Comparison of ENCODE assay signal across 9 mouse cellular contexts in the genomic region with DNA sequence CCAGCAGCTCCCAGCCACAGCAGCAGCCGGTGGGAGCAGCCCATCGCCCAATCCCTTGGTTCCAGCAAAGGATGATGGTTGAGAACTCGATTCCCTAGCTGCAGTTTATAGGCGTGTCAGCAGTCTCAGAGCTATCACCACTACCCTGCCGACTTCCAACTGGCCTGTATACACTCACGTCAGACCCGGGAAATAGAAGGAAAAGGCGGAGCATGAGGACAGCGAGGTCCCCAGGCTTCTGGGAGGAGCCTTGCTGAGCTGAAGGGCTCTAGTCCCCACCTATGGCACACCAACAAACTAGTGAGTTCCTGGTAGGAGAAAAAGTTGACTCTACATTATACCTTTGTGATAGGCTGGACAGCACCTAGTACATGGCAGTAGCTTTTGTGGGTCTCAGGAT. TPM values are rescaled to one million over a fixed set of nuclear protein-coding genes. Genes with fewer than 3 reads are reported as not detected.
A peak's percentile ranks its signal among the peaks of the same experiment; 100 is the strongest.
DNase-seq lines count a peak whose midpoint lies in the region; ATAC-seq lines count a peak whose summit lies in the region.
"Had no signal": no experiment of that assay in that cellular context is flagged by ENCODE, and none has a peak within 500 bp of the region (broad histone marks: within the 10 kb centered on the region; RNA-seq: fewer than 3 reads in every experiment).

Ltk (minus strand) TSS at position 181 of the 400 bp plus-strand sequence.

- no peak within 1 kb of the TSS for H3K27ac ChIP-seq in forebrain, embryonic 13.5 days
- no peak within 1 kb of the TSS for H3K27ac ChIP-seq in forebrain, embryonic 16.5 days (ENCODE audit: low read length)
- no peak within 1 kb of the TSS for H3K27ac ChIP-seq in embryonic facial prominence, embryonic 12.5 days
- no peak within 1 kb of the TSS for H3K27ac ChIP-seq in limb, embryonic 15.5 days

- H3K9me3 ChIP-seq in forebrain, embryonic 13.5 days (replicated peaks) = no peaks in the 10 kb centered on the region
- no peaks in the 10 kb centered on the region for H3K9me3 ChIP-seq in forebrain, embryonic 16.5 days (ENCODE audit: control insufficient read depth, low read length)
- H3K9me3 ChIP-seq in embryonic facial prominence, embryonic 12.5 days = no peaks in the 10 kb centered on the region
- H3K9me3 ChIP-seq in limb, embryonic 15.5 days = no peaks in the 10 kb centered on the region

- intact Hi-C loops in left cerebral cortex, postnatal 4 days (cut with DNase I) = no loop called here

- H3K4me1 ChIP-seq in forebrain, embryonic 13.5 days = peaks cover 14% of the 10 kb centered on the region
- H3K4me1 ChIP-seq in forebrain, embryonic 16.5 days (replicated peaks; ENCODE audit: control insufficient read depth, insufficient read depth, low read length) = peaks cover 14% of the 10 kb centered on the region
- H3K4me1 ChIP-seq in embryonic facial prominence, embryonic 12.5 days = peaks cover 16% of the 10 kb centered on the region; the same call in 1 of the 2 replicates
- H3K4me1 ChIP-seq in limb, embryonic 15.5 days = peaks cover 17% of the 10 kb centered on the region

- ATAC-seq in forebrain, embryonic 13.5 days = no peak
- ATAC-seq in forebrain, embryonic 16.5 days = no peak
- no peak for ATAC-seq in embryonic facial prominence, embryonic 12.5 days (ENCODE audit: insufficient number of reproducible peaks, insufficient read depth, low FRiP score, low TSS enrichment)
- ATAC-seq in limb, embryonic 15.5 days (ENCODE audit: insufficient number of reproducible peaks, low FRiP score, low TSS enrichment, low read depth) = no peak

- WGBS in forebrain, embryonic 13.5 days = 18% methylated on average over 9 of the region's 9 CpGs
- 16% methylated on average over 9 of the region's 9 CpGs for WGBS in forebrain, embryonic 16.5 days
- WGBS in embryonic facial prominence, embryonic 12.5 days = 11% methylated on average over 9 of the region's 9 CpGs
- 7% methylated on average over 9 of the region's 9 CpGs for WGBS in limb, embryonic 15.5 days

- 0 out of 2 replicates have a peak within 1 kb of the TSS, but pooled peaks have one; percentile 62 for H3K4me3 ChIP-seq in forebrain, embryonic 13.5 days
- no peak within 1 kb of the TSS for H3K4me3 ChIP-seq in forebrain, embryonic 16.5 days (replicated peaks; ENCODE audit: low read length)
- H3K4me3 ChIP-seq in embryonic facial prominence, embryonic 12.5 days = no peak within 1 kb of the TSS
- peak within 1 kb of the TSS; percentile 55; the same call in 1 of the 2 replicates for H3K4me3 ChIP-seq in limb, embryonic 15.5 days

- H3K4me2 ChIP-seq in forebrain, embryonic 13.5 days = peak within 1 kb of the TSS; percentile 98; the same call in 1 of the 2 replicates
- no peak within 1 kb of the TSS for H3K4me2 ChIP-seq in forebrain, embryonic 16.5 days (ENCODE audit: low read length)
- 0 out of 2 replicates have a peak within 1 kb of the TSS, but pooled peaks have one; percentile 100 for H3K4me2 ChIP-seq in embryonic facial prominence, embryonic 12.5 days (replicated peaks)
- H3K4me2 ChIP-seq in limb, embryonic 15.5 days = no peak within 1 kb of the TSS

- peaks cover 21% of the 10 kb centered on the region for H3K36me3 ChIP-seq in forebrain, embryonic 13.5 days (ENCODE audit: poor library complexity, severe bottlenecking)
- 0 out of 2 replicates have a peak, but pooled peaks cover 4% of the 10 kb centered on the region for H3K36me3 ChIP-seq in forebrain, embryonic 16.5 days (ENCODE audit: control insufficient read depth, insufficient read depth)
- H3K36me3 ChIP-seq in embryonic facial prominence, embryonic 12.5 days = peaks cover 17% of the 10 kb centered on the region
- peaks cover 17% of the 10 kb centered on the region for H3K36me3 ChIP-seq in limb, embryonic 15.5 days

- no peak within 1 kb of the TSS for H3K9ac ChIP-seq in forebrain, embryonic 13.5 days
- H3K9ac ChIP-seq in forebrain, embryonic 16.5 days (replicated peaks; ENCODE audit: low read depth, low read length) = no peak within 1 kb of the TSS
- no peak within 1 kb of the TSS for H3K9ac ChIP-seq in embryonic facial prominence, embryonic 12.5 days
- H3K9ac ChIP-seq in limb, embryonic 15.5 days = no peak within 1 kb of the TSS

- peaks cover 52% of the 10 kb centered on the region for H3K27me3 ChIP-seq in forebrain, embryonic 13.5 days
- peaks cover 31% of the 10 kb centered on the region for H3K27me3 ChIP-seq in forebrain, embryonic 16.5 days (replicated peaks; ENCODE audit: control insufficient read depth, insufficient read depth, low read length)
- peaks cover 59% of the 10 kb centered on the region for H3K27me3 ChIP-seq in embryonic facial prominence, embryonic 12.5 days
- H3K27me3 ChIP-seq in limb, embryonic 15.5 days = peaks cover 60% of the 10 kb centered on the region

- DNase-seq in left cerebral cortex, adult 8-10 months (ENCODE audit: low spot score in 2 of 2) = no peak
- DNase-seq in left cerebral cortex, postnatal 4 days = no peak
- no peak for DNase-seq in right cerebral cortex, postnatal 14 days
- no peak for DNase-seq in kidney, adult 18-20 months
- DNase-seq: B cell, adult 2 months had no signal

RNA-seq across cellular contexts. Expression of gene Ltk, which starts in this region (rescaled TPM):
- 0.13 and 0.14 TPM in 2 replicates for polyA plus RNA-seq in forebrain, embryonic 13.5 days (2015; fragmentation: Nextera tagmentation; extraction: Ambion mirVana)
- 0.28 and 0.43 TPM in 2 replicates for polyA plus RNA-seq in forebrain, embryonic 16.5 days (2015; fragmentation: Nextera tagmentation; extraction: Ambion mirVana)
- 10 to 100 TPM; 19.7 to 23.2 (median 20.4) TPM for total RNA-seq in left cerebral cortex, adult 8-10 months (2022)
- total RNA-seq in left cerebral cortex, postnatal 4 days (2021) = 1 to 10 TPM; 1.3 to 2.3 TPM
- not detected in 2 replicates for polyA plus RNA-seq in embryonic facial prominence, embryonic 12.5 days (2016; fragmentation: Nextera tagmentation; extraction: Ambion mirVana)
- polyA plus RNA-seq in limb, embryonic 15.5 days (2015; fragmentation: Nextera tagmentation; extraction: Ambion mirVana) = not detected in 2 replicates

Comparison
In these comparisons a context has a peak if more than half of its experiments do, and no peak if none do; other contexts are left out.
1. RNA of gene Ltk (total RNA-seq): 19.7 to 23.2 TPM in left cerebral cortex, adult 8-10 months; 1.3 to 2.3 TPM in left cerebral cortex, postnatal 4 days; every median in the first group is over 4 times any median in the second.
2. H3K4me2 ChIP-seq: peak in forebrain, embryonic 13.5 days (single experiment) and embryonic facial prominence, embryonic 12.5 days (single experiment); none in forebrain, embryonic 16.5 days (single experiment) and limb, embryonic 15.5 days (single experiment).
3. H3K4me3 ChIP-seq: peak in forebrain, embryonic 13.5 days (single experiment) and limb, embryonic 15.5 days (single experiment); none in forebrain, embryonic 16.5 days (single experiment) and embryonic facial prominence, embryonic 12.5 days (single experiment).